Mouse (Mus musculus): ENCODE results near the gene R3hdm2. TPM values are rescaled to one million over a fixed set of nuclear protein-coding genes. Genes with fewer than 3 reads are reported as not detected.

The R3hdm2 gene
- total RNA-seq, 2 experiments from 2014 or later, result 365 to 382 TPM

- TF ChIP-seq CTCF (IDR thresholded peaks at IDR 0.05), result no peak
- intact Hi-C loops (cut with DNase I), result no loop called here
- DNase-seq (ENCODE audit: extremely low spot score in 1 of 2, low spot score in 2 of 2), result no peak
- H3K27ac ChIP-seq, result no peak overlapping the region
- no peak overlapping the region for H3K4me3 ChIP-seq
These were observed 135.3 kb downstream of the R3hdm2 start for GRCm38 (mm10) chr10:127515271-127515982.

- no peak overlapping the region for H3K27ac ChIP-seq
- intact Hi-C loops (cut with DNase I), result no loop called here
- no peak for DNase-seq (ENCODE audit: extremely low spot score in 1 of 2, low spot score in 2 of 2)
These were observed 135.9 kb downstream of the R3hdm2 start for GRCm38 (mm10) chr10:127515983-127516459.

GRCm38 (mm10) chr10:127516576-127517260, 136.6 kb downstream of the R3hdm2 start:
- Histone ChIP-seq H3K27ac (no peak overlapping the region), H3K4me3 (no peak overlapping the region)
- no peak for TF ChIP-seq CTCF (IDR thresholded peaks at IDR 0.05)
- intact Hi-C loops (cut with DNase I), result no loop called here
- no peak for DNase-seq (ENCODE audit: extremely low spot score in 1 of 2, low spot score in 2 of 2)

More at GRCm38 (mm10) chr10:127515983-127516459, 135.9 kb downstream of the R3hdm2 start:
- no peak overlapping the region for H3K4me3 ChIP-seq
- TF ChIP-seq CTCF (IDR thresholded peaks at IDR 0.05), result no peak

GRCm38 (mm10) chr10:127517941-127518340, 137.8 kb downstream of the R3hdm2 start:
- H3K27ac ChIP-seq, result no peak overlapping the region
- DNase-seq (ENCODE audit: extremely low spot score in 1 of 2, low spot score in 2 of 2), result no peak
- TF ChIP-seq CTCF (IDR thresholded peaks at IDR 0.05), result no peak
- no peak overlapping the region for H3K4me3 ChIP-seq
- intact Hi-C loops (cut with DNase I), result no loop called here

- TF ChIP-seq CTCF (IDR thresholded peaks at IDR 0.05), result no peak
- Histone ChIP-seq H3K27ac (no peak overlapping the region), H3K4me3 (no peak overlapping the region)
- DNase-seq (ENCODE audit: extremely low spot score in 1 of 2, low spot score in 2 of 2), result no peak
- intact Hi-C loops (cut with DNase I), result no loop called here
These were observed 139.0 kb downstream of the R3hdm2 start for GRCm38 (mm10) chr10:127519041-127519701.

GRCm38 (mm10) chr10:127519903-127520713, 140.0 kb downstream of the R3hdm2 start:
- intact Hi-C loops (cut with DNase I), result loop anchor here (10.0 kb wide), 1 partner anchor 495 kb away; the partner anchor contains the start of gene Prim1
- H3K27ac ChIP-seq, result no peak overlapping the region
- DNase-seq (ENCODE audit: extremely low spot score in 1 of 2, low spot score in 2 of 2), result no peak
- no peak for TF ChIP-seq CTCF (IDR thresholded peaks at IDR 0.05)
- no peak overlapping the region for H3K4me3 ChIP-seq

- no peak for TF ChIP-seq CTCF (IDR thresholded peaks at IDR 0.05)
- DNase-seq (ENCODE audit: extremely low spot score in 1 of 2, low spot score in 2 of 2), result no peak
- intact Hi-C loops (cut with DNase I), result loop anchor here (10.0 kb wide), 1 partner anchor 494 kb away; the partner anchor contains the start of gene Prim1
- H3K27ac ChIP-seq, result no peak overlapping the region
- H3K4me3 ChIP-seq, result no peak overlapping the region
These were observed 140.7 kb downstream of the R3hdm2 start for GRCm38 (mm10) chr10:127520714-127521357.

GRCm38 (mm10) chr10:127521611-127522080, 141.5 kb downstream of the R3hdm2 start:
- no peak for TF ChIP-seq CTCF (IDR thresholded peaks at IDR 0.05)
- DNase-seq (ENCODE audit: extremely low spot score in 1 of 2, low spot score in 2 of 2), result no peak
- peak overlapping the region; percentile 71 for H3K4me3 ChIP-seq
- intact Hi-C loops (cut with DNase I), result loop anchor here (10.0 kb wide), 1 partner anchor 493 kb away; the partner anchor contains the start of gene Prim1
- no peak overlapping the region for H3K27ac ChIP-seq

- intact Hi-C loops (cut with DNase I), result loop anchor here (10.0 kb wide), 1 partner anchor 493 kb away; the partner anchor contains the start of gene Prim1
- H3K27ac ChIP-seq, result no peak within 1 kb of the TSS
- peak; percentile 81 to 86 for DNase-seq (ENCODE audit: extremely low spot score in 1 of 2, low spot score in 2 of 2)
- no peak for TF ChIP-seq CTCF (IDR thresholded peaks at IDR 0.05)
- peak within 1 kb of the TSS; percentile 71 for H3K4me3 ChIP-seq
These were observed 142.0 kb downstream of the R3hdm2 start, which contains the start of gene Shmt2 for GRCm38 (mm10) chr10:127522088-127522581. TSS of gene Shmt2 (minus strand) at chr10:127522444.

- no peak for TF ChIP-seq CTCF (IDR thresholded peaks at IDR 0.05)
- no peak for DNase-seq (ENCODE audit: extremely low spot score in 1 of 2, low spot score in 2 of 2)
- Histone ChIP-seq H3K4me3 (no peak overlapping the region), H3K27ac (no peak overlapping the region)
- intact Hi-C loops (cut with DNase I), result loop anchor here (10.0 kb wide), 1 partner anchor 490 kb away; the partner anchor contains the start of gene Prim1
These were observed 144.6 kb downstream of the R3hdm2 start for GRCm38 (mm10) chr10:127524646-127525255.
